22 mouse cellular contexts compared by ENCODE assay signal in the genomic region with DNA sequence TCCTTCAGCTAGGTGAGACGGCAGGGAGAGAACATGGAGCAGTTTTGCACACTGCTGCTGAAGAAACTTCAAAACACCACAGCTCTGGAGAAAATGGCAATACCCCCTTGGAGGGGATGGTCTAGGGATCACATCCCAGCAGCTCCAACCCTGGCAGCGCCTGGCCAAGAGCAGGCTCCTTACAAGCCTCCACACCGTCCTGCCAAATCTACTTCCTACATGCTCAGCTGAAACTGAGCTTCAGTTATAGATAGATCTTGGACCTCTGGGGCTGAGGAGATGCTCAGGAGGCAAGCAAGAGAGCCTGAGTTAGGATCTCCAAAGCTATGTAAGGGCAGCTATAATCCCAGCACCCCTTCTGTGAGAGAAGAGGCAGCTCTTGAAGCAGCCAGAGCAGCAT. TPM values are rescaled to one million over a fixed set of nuclear protein-coding genes. Genes with fewer than 3 reads are reported as not detected.
DNase-seq lines count a peak whose midpoint lies in the region; ATAC-seq and TF ChIP-seq lines count a peak whose summit lies in the region.
"Had no signal": no experiment of that assay in that cellular context is flagged by ENCODE, and none has a peak within 500 bp of the region (broad histone marks: within the 10 kb centered on the region; RNA-seq: fewer than 3 reads in every experiment).

No protein-coding gene starts in this region.

- no peak overlapping the region for H3K4me3 ChIP-seq in gastrocnemius, adult 2 months
- H3K4me3 ChIP-seq: embryonic facial prominence, embryonic 10.5 days; embryonic facial prominence, embryonic 12.5 days; forebrain, embryonic 13.5 days; forebrain, embryonic 15.5 days had no signal

- no peak for TF ChIP-seq CTCF in gastrocnemius, adult 2 months (IDR thresholded peaks at IDR 0.05)

- intact Hi-C loops in gastrocnemius, adult 2 months (cut with DNase I): no loop called here
- intact Hi-C loops in heart, postnatal 25 days (cut with DNase I): no loop called here

- DNase-seq in frontal cortex, postnatal 36 days (ENCODE audit: low spot score in 2 of 2): no peak
- DNase-seq in gastrocnemius, adult 2 months: peak; percentile 57
- DNase-seq in gastrocnemius, postnatal 25 days: no peak
- peak; percentile 83 for DNase-seq in heart, adult 11 months
- no peak for DNase-seq in heart, postnatal 25 days (ENCODE audit: low spot score)
- DNase-seq: adrenal gland, adult 8-10 months; adrenal gland, postnatal 14 days; adrenal gland, postnatal 36 days; B cell, adult 2 months; cerebellum, adult 11-12 months; cerebellum, adult 2 months; cerebellum, adult 9-10 months; cerebellum, postnatal 10 days; cerebellum, postnatal 25 days had no signal

- H3K27ac ChIP-seq in gastrocnemius, adult 2 months: peak overlapping the region; percentile 51
- H3K27ac ChIP-seq: embryonic facial prominence, embryonic 10.5 days; embryonic facial prominence, embryonic 12.5 days; forebrain, embryonic 13.5 days; forebrain, embryonic 15.5 days had no signal

- ATAC-seq in frontal cortex, adult (ENCODE audit: low TSS enrichment): peak; percentile 41; the same call in 1 of the 2 replicates
- ATAC-seq: activated CD4-positive, CD25-positive, alpha-beta regulatory T cell, adult 4 months; CD4-positive, CD25-positive, alpha-beta regulatory T cell, adult 4 months; forebrain, embryonic 13.5 days; forebrain, embryonic 15.5 days; Patski had no signal

RNA-seq across cellular contexts. Expression of a gene that starts 18.3 kb away (rescaled TPM):
- total RNA-seq in gastrocnemius, adult 2 months (2021): 10 to 100 TPM; 25.5 to 27.5 TPM
- 10 to 100 TPM; 22.7 to 23.9 TPM for total RNA-seq in gastrocnemius, postnatal 25 days (2021)
- total RNA-seq in heart, postnatal 25 days (2021): 10 to 100 TPM; 38.9 to 41.8 TPM

RNA-seq across cellular contexts. Expression of a gene that starts 40.7 kb away (rescaled TPM):
- total RNA-seq in gastrocnemius, adult 2 months (2021): 1 to 10 TPM; 3.1 to 4.2 TPM
- total RNA-seq in gastrocnemius, postnatal 25 days (2021): 1 to 10 TPM; 2.1 to 2.5 TPM
- total RNA-seq in heart, postnatal 25 days (2021): 10 to 100 TPM; 13.1 to 15.4 TPM

RNA-seq across cellular contexts. Expression of a gene that starts 40.7 kb away (rescaled TPM):
- total RNA-seq in gastrocnemius, adult 2 months (2021): 1 to 10 TPM; 3.3 to 4.8 TPM
- total RNA-seq in gastrocnemius, postnatal 25 days (2021): 1 to 10 TPM; 2.9 to 3.2 TPM
- 1 to 10 TPM; 4.6 to 7.5 TPM for total RNA-seq in heart, postnatal 25 days (2021)

Comparison
In these comparisons a context has a peak if more than half of its experiments do, and no peak if none do; other contexts are left out.
1. DNase-seq: peak in gastrocnemius, adult 2 months (single experiment) and heart, adult 11 months (single experiment); none in frontal cortex, postnatal 36 days (0 of 2), gastrocnemius, postnatal 25 days (single experiment) and heart, postnatal 25 days (single experiment).